Mouse (Mus musculus) neural tube, embryonic 14.5 days (tissue): ENCODE measurements around the gene Atp2b2. TPM values are rescaled to one million over a fixed set of nuclear protein-coding genes. Genes with fewer than 3 reads are reported as not detected.

Source experiments
- ATAC-seq: fragments of 200-750 bp; cut with Nextera tagmentation; 2 replicates; pipeline ENCODE4 v1.8.0; 2017; ENCODE audit warnings: low read depth, mild to moderate bottlenecking, moderate TSS enrichment, moderate library complexity
- H3K27ac ChIP-seq: fragments of 300-500 bp; sonication (generic); 2 replicates; pipeline ENCODE4 v1.5.1; 2014; ENCODE audit warnings: low read depth, mild to moderate bottlenecking, control low read depth, low read length, moderate library complexity, mixed read lengths
- H3K27me3 ChIP-seq: fragments of 300-500 bp; sonication (generic); 2 replicates; pipeline ENCODE4 v1.6.1; 2014; ENCODE audit warnings: low read length; ENCODE audit not compliant: control insufficient read depth, insufficient read depth
- H3K36me3 ChIP-seq: fragments of 300-500 bp; sonication (generic); 2 replicates; pipeline ENCODE4 v1.6.1; 2014; ENCODE audit warnings: low read length, mixed read lengths; ENCODE audit not compliant: control insufficient read depth, insufficient read depth
- H3K4me1 ChIP-seq: fragments of 300-500 bp; sonication (generic); 2 replicates; pipeline ENCODE4 v1.6.1; 2014; ENCODE audit warnings: low read length; ENCODE audit not compliant: control insufficient read depth, insufficient read depth
- H3K4me2 ChIP-seq: fragments of 300-500 bp; sonication (generic); 2 replicates; pipeline ENCODE4 v1.6.1; 2014; ENCODE audit warnings: mild to moderate bottlenecking, low read depth, low read length, control low read depth
- H3K4me3 ChIP-seq: fragments of 300-500 bp; sonication (generic); 2 replicates; pipeline ENCODE4 v1.5.1; 2014; ENCODE audit warnings: low read depth, low read length, control low read depth, mixed read lengths
- H3K9ac ChIP-seq: fragments of 300-500 bp; sonication (generic); replicated peaks from 2 replicates; pipeline ENCODE4 v1.6.1; 2014; ENCODE audit warnings: low read depth, mild to moderate bottlenecking, control low read depth, low read length, mixed read lengths
- H3K9me3 ChIP-seq: fragments of 300-500 bp; sonication (generic); 2 replicates; pipeline ENCODE4 v1.6.1; 2016; ENCODE audit warnings: low read length; ENCODE audit not compliant: control insufficient read depth
- WGBS: fragments of 180-500 bp; shearing (Covaris S2); extraction: QIAGEN DNeasy Blood & Tissue Kit; methylation state at CpG from one replicate; pipeline ENCODE4 v1.1.7; 2014; 5-methylcytosine and 5-hydroxymethylcytosine counted together
- microRNA-seq: library from miRNA; unstranded; fragments of <30 nt; microRNA quantifications from one replicate; pipeline ENCODE4, GENCODE M21; 2016
- polyA plus RNA-seq: library from polyadenylated mRNA; unstranded; fragments of >200 nt; fragmentation: Nextera tagmentation; extraction: Ambion mirVana; gene quantifications from 2 replicates; pipeline ENCODE4 v1.2.1, GENCODE M21; 2014

The Atp2b2 gene
- polyA plus RNA-seq, 1 experiment from 2014 or later = 38.6 TPM

DNA sequence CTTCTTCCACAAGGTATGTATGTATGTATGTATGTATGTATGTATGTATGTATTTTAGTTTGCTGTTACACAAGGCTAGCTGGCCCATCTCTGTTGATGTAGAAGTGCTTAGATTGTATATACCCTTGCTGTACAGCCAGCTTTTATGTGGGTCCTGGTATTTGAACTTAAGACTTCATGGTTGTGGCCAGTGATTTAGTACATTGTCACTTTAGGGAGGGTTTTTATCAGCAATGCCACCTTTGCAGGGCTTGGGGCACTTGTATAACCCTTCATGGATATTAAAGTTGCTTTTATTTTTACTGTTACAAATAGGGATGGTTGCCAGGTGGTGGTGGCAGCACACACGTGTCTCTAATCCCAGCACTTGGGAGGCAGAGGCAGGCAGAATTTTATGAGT, 347.2 kb downstream of the Atp2b2 start:
- Histone ChIP-seq H3K9ac (no peak overlapping the region), H3K27me3 (no peaks in the 10 kb centered on the region), H3K27ac (no peak overlapping the region), H3K4me1 (peaks cover 20% of the 10 kb centered on the region), H3K4me3 (no peak overlapping the region), H3K9me3 (no peaks in the 10 kb centered on the region), H3K4me2 (no peak overlapping the region), H3K36me3 (no peaks in the 10 kb centered on the region)
- 86% methylated on average over 1 of the region's 1 CpGs for WGBS
- ATAC-seq = no peak

Small RNAs within 50 kb of the gene (microRNA-seq; reads per million reads assigned to microRNA genes)
- 0.85 reads per million for gene Mir7042

Other genes with a start within 250 kb of the Atp2b2 start
- 54.1 and 80.8 TPM in 2 replicates for gene Slc6a11, start 88.6 kb upstream of the Atp2b2 start, polyA plus RNA-seq
- 122 and 156 TPM in 2 replicates for gene Slc6a1, start 240.0 kb upstream of the Atp2b2 start, polyA plus RNA-seq